Mouse (Mus musculus) C2C12 (cell line): ENCODE measurements around the gene BC048562.

ENCODE experiments used
- CEBPB ChIP-seq: IDR thresholded peaks from one replicate; pipeline ENCODE4 v1.6.1; 2011; ENCODE audit warnings: low read depth, mild to moderate bottlenecking, control low read depth, moderate library complexity
- CTCF ChIP-seq: IDR thresholded peaks from one replicate; pipeline ENCODE4 v1.5.1; 2011; ENCODE audit not compliant: control insufficient read depth, insufficient read depth, insufficient read length
- MAX ChIP-seq: IDR thresholded peaks from one replicate; pipeline ENCODE4 v1.6.1; 2011; ENCODE audit warnings: mild to moderate bottlenecking, control low read depth
- MYOG ChIP-seq: IDR thresholded peaks from one replicate; pipeline ENCODE4 v1.6.1; 2011; ENCODE audit not compliant: control insufficient read depth, insufficient read length; ENCODE audit errors: extremely low read depth
- USF1 ChIP-seq: IDR thresholded peaks from one replicate; pipeline ENCODE4 v1.6.1; 2011; ENCODE audit warnings: low read depth, mild to moderate bottlenecking, control low read depth, moderate library complexity

DNA sequence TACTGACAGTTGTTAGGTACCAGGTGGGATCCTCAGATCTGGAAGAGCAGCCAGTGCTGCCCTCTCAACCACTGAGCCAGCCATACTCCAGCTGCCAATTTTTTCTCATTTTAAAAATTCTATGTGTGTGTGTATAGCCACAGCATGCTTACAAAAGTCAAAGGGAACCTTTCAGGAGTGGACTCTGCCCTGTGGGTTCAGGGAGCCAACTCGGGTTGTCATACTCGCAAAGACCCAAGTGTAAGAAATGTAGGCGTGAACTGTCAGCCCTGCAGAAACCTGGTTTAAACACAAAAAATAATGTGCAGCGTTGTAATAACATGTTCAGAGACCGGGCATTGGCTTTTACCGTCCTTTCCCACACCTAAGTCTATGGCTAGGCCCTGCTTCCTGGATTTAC lies 42.1 kb upstream of the BC048562 start:
- TF ChIP-seq MAX (no peak), CTCF (no peak), CEBPB (no peak), MYOG (no peak), USF1 (no peak)
